Mouse (Mus musculus): Measurements from ENCODE around the gene Rarg. TPM values are rescaled to one million over a fixed set of nuclear protein-coding genes. Genes with fewer than 3 reads are reported as not detected.

Gene Rarg
- polyA plus RNA-seq, 2 experiments, result 1.9 to 2.5 TPM

GRCm38 (mm10) chr15:102245891-102246741, 11.2 kb downstream of the Rarg start:
- Histone ChIP-seq H3K4me3 (ENCODE audit: insufficient read depth in 1 of 2, low read depth in 2 of 2, low read length in 2 of 2) (peak overlapping the region; percentile 51 to 64), H3K4me1 (replicated peaks; ENCODE audit: control insufficient read depth in 2 of 2, insufficient read depth in 2 of 2, low read length in 1 of 2) (peaks cover 0 to 15% of the 10 kb centered on the region in 2 experiments; a peak in 2 of 4 replicates), H3K9ac (replicated peaks) (no peak overlapping the region), H3K27me3 (ENCODE audit: control insufficient read depth, insufficient read depth, low read length) (peaks cover 71% of the 10 kb centered on the region), H3K4me2 (ENCODE audit: low read depth) (peak overlapping the region; percentile 62), H3K27ac (no peak overlapping the region), H3K9me3 (ENCODE audit: control insufficient read depth, low read length) (no peaks in the 10 kb centered on the region), H3K36me3 (replicated peaks; ENCODE audit: control insufficient read depth, insufficient read depth, low read depth) (no peaks in the 10 kb centered on the region)
- TF ChIP-seq CTCF (IDR thresholded peaks at IDR 0.05; ENCODE audit: low read depth) (no peak), EP300 (IDR thresholded peaks at IDR 0.05; ENCODE audit: low read depth) (no peak)
- ATAC-seq (ENCODE audit: insufficient read depth) (peak; percentile 57), DNase-seq (ENCODE audit: low read depth in 3 of 3, low spot score in 3 of 3) (peak in 1 of 3 experiments; percentile 28)
- 1% methylated on average over 42 of the region's 44 CpGs for WGBS (ENCODE audit: insufficient replicate concordance)

- Histone ChIP-seq H3K27me3 (ENCODE audit: control insufficient read depth, insufficient read depth, low read length) (peaks cover 71% of the 10 kb centered on the region), H3K27ac (no peak overlapping the region), H3K9me3 (ENCODE audit: control insufficient read depth, low read length) (no peaks in the 10 kb centered on the region), H3K4me2 (ENCODE audit: low read depth) (peak overlapping the region; percentile 62), H3K36me3 (replicated peaks; ENCODE audit: control insufficient read depth, insufficient read depth, low read depth) (no peaks in the 10 kb centered on the region), H3K4me1 (replicated peaks; ENCODE audit: control insufficient read depth in 2 of 2, insufficient read depth in 2 of 2, low read length in 1 of 2) (peaks cover 0 to 15% of the 10 kb centered on the region in 2 experiments; a peak in 2 of 4 replicates), H3K4me3 (ENCODE audit: insufficient read depth in 1 of 2, low read depth in 2 of 2, low read length in 2 of 2) (peak overlapping the region; percentile 51 to 64), H3K9ac (replicated peaks) (no peak overlapping the region)
- no peak for ATAC-seq (ENCODE audit: insufficient read depth)
- 17% methylated on average over 14 of the region's 14 CpGs for WGBS (ENCODE audit: insufficient replicate concordance)
- DNase-seq (ENCODE audit: low read depth in 3 of 3, low spot score in 3 of 3), result no peak
- TF ChIP-seq EP300 (IDR thresholded peaks at IDR 0.05; ENCODE audit: low read depth) (no peak), CTCF (IDR thresholded peaks at IDR 0.05; ENCODE audit: low read depth) (no peak)
Observed at GRCm38 (mm10) chr15:102245461-102245881, 11.8 kb downstream of the Rarg start.

GRCm38 (mm10) chr15:102244306-102245191, 12.8 kb downstream of the Rarg start:
- Histone ChIP-seq H3K27me3 (ENCODE audit: control insufficient read depth, insufficient read depth, low read length) (peaks cover 64% of the 10 kb centered on the region), H3K27ac (no peak overlapping the region), H3K4me3 (ENCODE audit: insufficient read depth in 1 of 2, low read depth in 2 of 2, low read length in 2 of 2) (peak overlapping the region; percentile 9 to 51; a peak in 1 of 4 replicates), H3K36me3 (replicated peaks; ENCODE audit: control insufficient read depth, insufficient read depth, low read depth) (no peaks in the 10 kb centered on the region), H3K9me3 (ENCODE audit: control insufficient read depth, low read length) (no peaks in the 10 kb centered on the region), H3K4me1 (replicated peaks; ENCODE audit: control insufficient read depth in 2 of 2, insufficient read depth in 2 of 2, low read length in 1 of 2) (peaks cover 0 to 15% of the 10 kb centered on the region in 2 experiments; a peak in 2 of 4 replicates), H3K9ac (replicated peaks) (no peak overlapping the region), H3K4me2 (ENCODE audit: low read depth) (peak overlapping the region; percentile 62)
- ATAC-seq (ENCODE audit: insufficient read depth) (no peak), DNase-seq (ENCODE audit: low read depth in 3 of 3, low spot score in 3 of 3) (no peak)
- TF ChIP-seq EP300 (IDR thresholded peaks at IDR 0.05; ENCODE audit: low read depth) (no peak), CTCF (IDR thresholded peaks at IDR 0.05; ENCODE audit: low read depth) (no peak)
- WGBS (ENCODE audit: insufficient replicate concordance), result 41% methylated on average over 19 of the region's 19 CpGs

- DNase-seq (ENCODE audit: low read depth in 3 of 3, low spot score in 3 of 3) (no peak), ATAC-seq (ENCODE audit: insufficient read depth) (no peak)
- Histone ChIP-seq H3K4me1 (replicated peaks; ENCODE audit: control insufficient read depth in 2 of 2, insufficient read depth in 2 of 2, low read length in 1 of 2) (peaks cover 0 to 15% of the 10 kb centered on the region in 2 experiments; a peak in 2 of 4 replicates), H3K36me3 (replicated peaks; ENCODE audit: control insufficient read depth, insufficient read depth, low read depth) (no peaks in the 10 kb centered on the region), H3K4me3 (ENCODE audit: insufficient read depth in 1 of 2, low read depth in 2 of 2, low read length in 2 of 2) (peak overlapping the region in 1 of 2 experiments; percentile 12; a peak in 1 of 4 replicates), H3K9me3 (ENCODE audit: control insufficient read depth, low read length) (no peaks in the 10 kb centered on the region), H3K9ac (replicated peaks) (no peak overlapping the region), H3K27ac (no peak overlapping the region), H3K27me3 (ENCODE audit: control insufficient read depth, insufficient read depth, low read length) (peaks cover 54% of the 10 kb centered on the region), H3K4me2 (ENCODE audit: low read depth) (peak overlapping the region; percentile 40)
- WGBS (ENCODE audit: insufficient replicate concordance), result 13% methylated on average over 22 of the region's 22 CpGs
- no peak for TF ChIP-seq EP300 (IDR thresholded peaks at IDR 0.05; ENCODE audit: low read depth)
- no peak for TF ChIP-seq CTCF (IDR thresholded peaks at IDR 0.05; ENCODE audit: low read depth)
Observed at GRCm38 (mm10) chr15:102243229-102244190, 13.8 kb downstream of the Rarg start.
